Mouse (Mus musculus) thymus, adult 2 months (tissue): ENCODE data around the gene Gm26620. TPM values are rescaled to one million over a fixed set of nuclear protein-coding genes. Genes with fewer than 3 reads are reported as not detected.

Experiments used
- DNase-seq: peaks from one replicate; pipeline ENCODE4 v3.0.0; 2021
- H3K27ac ChIP-seq: fragments of 200-500 bp; 2 replicates; pipeline ENCODE4 v1.5.1; 2012; ENCODE audit warnings: low read length, control low read depth; ENCODE audit not compliant: control insufficient read depth, insufficient read depth
- H3K27me3 ChIP-seq: fragments of 200-500 bp; 2 replicates; pipeline ENCODE4 v1.6.1; 2012; ENCODE audit warnings: mild to moderate bottlenecking, low read length, moderate library complexity, mixed read lengths; ENCODE audit not compliant: control insufficient read depth, insufficient read depth
- H3K36me3 ChIP-seq: fragments of 200-500 bp; 2 replicates; pipeline ENCODE4 v1.6.1; 2012; ENCODE audit warnings: mild to moderate bottlenecking, low read length, moderate library complexity; ENCODE audit not compliant: control insufficient read depth, insufficient read depth
- H3K4me1 ChIP-seq: fragments of 200-500 bp; replicated peaks from 2 replicates; pipeline ENCODE4 v1.6.1; 2012; ENCODE audit warnings: low read length; ENCODE audit not compliant: control insufficient read depth, insufficient read depth
- H3K4me3 ChIP-seq: fragments of 200-500 bp; 2 replicates; pipeline ENCODE4 v1.5.1; 2012; ENCODE audit warnings: mild to moderate bottlenecking, low read length, control low read depth, moderate library complexity; ENCODE audit not compliant: control insufficient read depth, insufficient read depth
- CTCF ChIP-seq: fragments of 200-500 bp; IDR thresholded peaks from 2 replicates; pipeline ENCODE4 v1.5.1; 2012; ENCODE audit warnings: mild to moderate bottlenecking, control low read depth, low read length, moderate library complexity, borderline replicate concordance; ENCODE audit not compliant: control insufficient read depth, poor library complexity, insufficient read depth; ENCODE audit errors: extremely low read depth
- POLR2A ChIP-seq: fragments of 200-500 bp; IDR thresholded peaks from 2 replicates; pipeline ENCODE4 v1.6.1; 2012; ENCODE audit warnings: mild to moderate bottlenecking, low read length, control low read depth, moderate library complexity; ENCODE audit not compliant: control insufficient read depth, poor library complexity, insufficient read depth; ENCODE audit errors: extremely low read depth
- WGBS: fragments of 180-500 bp; shearing (Covaris S2); methylation state at CpG from one replicate; pipeline ENCODE4 v1.1.7; 2018; 5-methylcytosine and 5-hydroxymethylcytosine counted together
- polyA plus RNA-seq: library from polyadenylated mRNA; depleted of rRNA; stranded (reverse); fragments of >200 nt; gene quantifications from 2 replicates; pipeline ENCODE4 v1.2.3, GENCODE M21; 2012; rRNA removed

The Gm26620 gene
- 0.26 and 0.46 TPM in 2 replicates for polyA plus RNA-seq

- 0 out of 2 replicates have a peak, but pooled peaks have one; percentile 67 for TF ChIP-seq CTCF
- TF ChIP-seq POLR2A, result 0 out of 2 replicates have a peak, but pooled peaks have one; percentile 36
- under 1% methylated on average over 46 of the region's 46 CpGs for WGBS
- Histone ChIP-seq H3K27me3 (no peaks in the 10 kb centered on the region), H3K4me1 (peaks cover 7% of the 10 kb centered on the region), H3K4me3 (peak within 1 kb of the TSS; percentile 91), H3K36me3 (no peaks in the 10 kb centered on the region), H3K27ac (no peak within 1 kb of the TSS)
- DNase-seq, result peak; percentile 83
These were observed at the start of gene Gm26620, which contains the start of gene Dusp12 for GRCm38 (mm10) chr1:170884978-170885561. Gene Gm26620, plus strand, starts transcription at chr1:170885065. Gene Dusp12, minus strand, starts transcription at chr1:170885540.

DNA sequence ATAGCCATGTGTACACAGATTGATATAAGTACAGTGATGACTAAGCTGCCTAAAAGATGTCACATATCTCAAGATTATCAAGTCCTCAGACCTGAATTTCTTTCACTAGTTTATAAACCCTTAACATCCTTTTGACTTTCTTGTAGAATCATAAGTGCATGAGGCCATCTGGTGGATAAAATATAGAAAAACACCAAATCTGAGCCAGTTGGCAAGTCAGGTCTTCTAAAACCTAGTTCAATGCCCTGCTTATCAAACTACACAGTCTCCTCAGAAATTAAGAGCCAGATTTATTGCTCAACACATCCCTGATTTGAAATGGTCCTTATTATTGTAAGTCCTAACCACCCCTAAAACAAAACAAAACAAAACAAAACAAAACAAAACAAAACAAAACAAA is 45.2 kb upstream of the Gm26620 start:
- Histone ChIP-seq H3K36me3 (no peaks in the 10 kb centered on the region), H3K4me1 (no peaks in the 10 kb centered on the region), H3K27ac (no peak overlapping the region), H3K27me3 (no peaks in the 10 kb centered on the region), H3K4me3 (no peak overlapping the region)
- no peak for DNase-seq
- TF ChIP-seq POLR2A (no peak), CTCF (no peak)

GRCm38 (mm10) chr1:170844380-170844779 is 40.5 kb upstream of the Gm26620 start:
- Histone ChIP-seq H3K4me1 (no peaks in the 10 kb centered on the region), H3K4me3 (no peak overlapping the region), H3K27ac (no peak overlapping the region), H3K27me3 (no peaks in the 10 kb centered on the region), H3K36me3 (no peaks in the 10 kb centered on the region)
- TF ChIP-seq POLR2A, result no peak
- TF ChIP-seq CTCF, result no peak
- peak; percentile 26 for DNase-seq
- WGBS, result 82% methylated on average over 8 of the region's 8 CpGs

GRCm38 (mm10) chr1:170845448-170846307 is 39.2 kb upstream of the Gm26620 start:
- H3K4me3 ChIP-seq, result no peak overlapping the region
- WGBS, result 56% methylated on average over 10 of the region's 10 CpGs

GRCm38 (mm10) chr1:170850007-170850406 is 34.9 kb upstream of the Gm26620 start:
- Histone ChIP-seq H3K4me3 (no peak overlapping the region), H3K36me3 (no peaks in the 10 kb centered on the region), H3K27ac (no peak overlapping the region), H3K4me1 (no peaks in the 10 kb centered on the region), H3K27me3 (no peaks in the 10 kb centered on the region)
- DNase-seq, result no peak
- TF ChIP-seq CTCF (no peak), POLR2A (no peak)
- WGBS, result 88% methylated on average over 2 of the region's 2 CpGs

More at GRCm38 (mm10) chr1:170845448-170846307, 39.2 kb upstream of the Gm26620 start:
- Histone ChIP-seq H3K27ac (no peak overlapping the region), H3K27me3 (no peaks in the 10 kb centered on the region), H3K4me1 (no peaks in the 10 kb centered on the region), H3K36me3 (no peaks in the 10 kb centered on the region)
- DNase-seq, result no peak
- TF ChIP-seq CTCF (no peak), POLR2A (no peak)
